Mouse (Mus musculus) hindbrain, embryonic 12.5 days (tissue): Measurements from ENCODE around the gene Slc6a17. TPM values are rescaled to one million over a fixed set of nuclear protein-coding genes. Genes with fewer than 3 reads are reported as not detected.

Experiments
- ATAC-seq: fragments of 200-750 bp; cut with Nextera tagmentation; 2 replicates; pipeline ENCODE4 v1.8.0; 2017; ENCODE audit warnings: moderate TSS enrichment; ENCODE audit not compliant: low FRiP score
- H3K27ac ChIP-seq: fragments of 300-500 bp; sonication (generic); 2 replicates; pipeline ENCODE4 v1.5.1; 2016; ENCODE audit warnings: mild to moderate bottlenecking
- H3K27me3 ChIP-seq: fragments of 300-500 bp; sonication (generic); 2 replicates; pipeline ENCODE4 v1.6.1; 2016; ENCODE audit warnings: mild to moderate bottlenecking
- H3K36me3 ChIP-seq: fragments of 300-500 bp; sonication (generic); 2 replicates; pipeline ENCODE4 v1.6.1; 2016; ENCODE audit warnings: mild to moderate bottlenecking
- H3K4me1 ChIP-seq: fragments of 300-500 bp; sonication (generic); 2 replicates; pipeline ENCODE4 v1.6.1; 2016
- H3K4me2 ChIP-seq: fragments of 300-500 bp; sonication (generic); replicated peaks from 2 replicates; pipeline ENCODE4 v1.6.1; 2016; ENCODE audit warnings: mild to moderate bottlenecking
- H3K4me3 ChIP-seq: fragments of 300-500 bp; sonication (generic); 2 replicates; pipeline ENCODE4 v1.5.1; 2016; ENCODE audit warnings: mild to moderate bottlenecking
- H3K9ac ChIP-seq: fragments of 300-500 bp; sonication (generic); 2 replicates; pipeline ENCODE4 v1.6.1; 2016; ENCODE audit warnings: mild to moderate bottlenecking, moderate library complexity
- H3K9me3 ChIP-seq: fragments of 300-500 bp; sonication (generic); replicated peaks from 2 replicates; pipeline ENCODE4 v1.6.1; 2016; ENCODE audit warnings: mild to moderate bottlenecking
- WGBS: fragments of 180-500 bp; shearing (Covaris S2); methylation state at CpG from one replicate; pipeline ENCODE4 v1.1.7; 2016; 5-methylcytosine and 5-hydroxymethylcytosine counted together
- polyA plus RNA-seq: library from polyadenylated mRNA; unstranded; fragments of >200 nt; fragmentation: Nextera tagmentation; extraction: Ambion mirVana; gene quantifications from 2 replicates; pipeline ENCODE4 v1.2.1, GENCODE M21; 2016

Slc6a17 gene
- polyA plus RNA-seq = 5.6 and 5.7 TPM in 2 replicates

- peak; percentile 82 for ATAC-seq
- no peak within 1 kb of the TSS for H3K27ac ChIP-seq
- under 1% methylated on average over 63 of the region's 68 CpGs for WGBS
- H3K4me1 ChIP-seq = peaks cover 14% of the 10 kb centered on the region
- H3K36me3 ChIP-seq = no peaks in the 10 kb centered on the region
- peak within 1 kb of the TSS; percentile 98 for H3K4me2 ChIP-seq
- H3K9ac ChIP-seq = peak within 1 kb of the TSS; percentile 64
- H3K27me3 ChIP-seq = peaks cover 64% of the 10 kb centered on the region
- H3K4me3 ChIP-seq = peak within 1 kb of the TSS; percentile 63
- no peaks in the 10 kb centered on the region for H3K9me3 ChIP-seq
These were observed at the start of gene Slc6a17 for GRCm38 (mm10) chr3:107517631-107518108. Gene Slc6a17 (minus strand): TSS chr3:107518018.

GRCm38 (mm10) chr3:107565331-107565730 lies 47.5 kb upstream of the Slc6a17 start:
- Histone ChIP-seq H3K4me3 (no peak overlapping the region), H3K36me3 (no peaks in the 10 kb centered on the region), H3K9ac (no peak overlapping the region), H3K27ac (no peak overlapping the region), H3K4me1 (peaks cover 11% of the 10 kb centered on the region), H3K27me3 (peaks cover 13% of the 10 kb centered on the region; the same call in 1 of the 2 replicates), H3K9me3 (no peaks in the 10 kb centered on the region), H3K4me2 (no peak overlapping the region)
- no peak for ATAC-seq
- WGBS = 39% methylated on average over 3 of the region's 3 CpGs

- no peak overlapping the region for H3K9ac ChIP-seq
- H3K4me2 ChIP-seq = no peak overlapping the region
- no peak for ATAC-seq
- no peaks in the 10 kb centered on the region for H3K9me3 ChIP-seq
- no peak overlapping the region for H3K4me3 ChIP-seq
- no peak overlapping the region for H3K27ac ChIP-seq
- H3K27me3 ChIP-seq = peaks cover 9% of the 10 kb centered on the region; the same call in 1 of the 2 replicates
- no peaks in the 10 kb centered on the region for H3K36me3 ChIP-seq
- peaks cover 11% of the 10 kb centered on the region for H3K4me1 ChIP-seq
- WGBS = 30% methylated on average over 4 of the region's 4 CpGs
These were observed 46.1 kb upstream of the Slc6a17 start for GRCm38 (mm10) chr3:107563880-107564279.

GRCm38 (mm10) chr3:107562591-107562990 lies 44.8 kb upstream of the Slc6a17 start:
- Histone ChIP-seq H3K4me1 (peaks cover 11% of the 10 kb centered on the region), H3K4me2 (no peak overlapping the region), H3K36me3 (no peaks in the 10 kb centered on the region), H3K27ac (no peak overlapping the region), H3K27me3 (0 out of 2 replicates have a peak, but pooled peaks cover 6% of the 10 kb centered on the region), H3K9me3 (no peaks in the 10 kb centered on the region), H3K4me3 (no peak overlapping the region), H3K9ac (no peak overlapping the region)
- 82% methylated on average over 4 of the region's 4 CpGs for WGBS
- no peak for ATAC-seq

DNA sequence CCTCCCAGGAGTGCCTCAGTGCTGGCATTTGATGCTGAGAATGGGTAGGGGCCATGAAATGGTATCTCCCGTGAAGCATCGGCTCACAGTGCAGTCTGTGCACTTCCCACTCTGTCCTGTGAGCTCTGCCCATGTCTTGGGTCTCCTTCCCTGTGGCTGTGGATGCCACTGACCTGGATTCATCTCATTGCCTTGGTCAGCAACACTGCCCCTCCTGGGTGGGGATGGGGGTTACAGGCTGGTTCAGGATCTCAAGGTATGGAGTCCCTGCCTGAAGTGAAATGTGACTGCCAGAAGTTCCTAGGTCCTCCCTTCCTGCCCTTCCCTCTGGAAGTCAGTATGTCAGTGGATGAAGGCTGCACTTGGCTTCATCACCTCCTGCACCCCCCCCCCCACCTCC lies 44.3 kb upstream of the Slc6a17 start:
- H3K36me3 ChIP-seq = no peaks in the 10 kb centered on the region
- no peak overlapping the region for H3K4me2 ChIP-seq
- no peak for ATAC-seq
- H3K9ac ChIP-seq = no peak overlapping the region
- WGBS = 81% methylated on average over 2 of the region's 2 CpGs
- no peak overlapping the region for H3K27ac ChIP-seq
- peaks cover 11% of the 10 kb centered on the region for H3K4me1 ChIP-seq
- 0 out of 2 replicates have a peak, but pooled peaks cover 6% of the 10 kb centered on the region for H3K27me3 ChIP-seq
- H3K4me3 ChIP-seq = no peak overlapping the region
- H3K9me3 ChIP-seq = no peaks in the 10 kb centered on the region

- WGBS = 25% methylated on average over 3 of the region's 3 CpGs
- ATAC-seq = peak; percentile 51
- Histone ChIP-seq H3K27me3 (no peaks in the 10 kb centered on the region), H3K36me3 (no peaks in the 10 kb centered on the region), H3K4me3 (no peak overlapping the region), H3K4me1 (peaks cover 7% of the 10 kb centered on the region), H3K9ac (no peak overlapping the region), H3K4me2 (no peak overlapping the region), H3K27ac (no peak overlapping the region), H3K9me3 (no peaks in the 10 kb centered on the region)
These were observed 41.4 kb upstream of the Slc6a17 start for GRCm38 (mm10) chr3:107559183-107559582.

DNA sequence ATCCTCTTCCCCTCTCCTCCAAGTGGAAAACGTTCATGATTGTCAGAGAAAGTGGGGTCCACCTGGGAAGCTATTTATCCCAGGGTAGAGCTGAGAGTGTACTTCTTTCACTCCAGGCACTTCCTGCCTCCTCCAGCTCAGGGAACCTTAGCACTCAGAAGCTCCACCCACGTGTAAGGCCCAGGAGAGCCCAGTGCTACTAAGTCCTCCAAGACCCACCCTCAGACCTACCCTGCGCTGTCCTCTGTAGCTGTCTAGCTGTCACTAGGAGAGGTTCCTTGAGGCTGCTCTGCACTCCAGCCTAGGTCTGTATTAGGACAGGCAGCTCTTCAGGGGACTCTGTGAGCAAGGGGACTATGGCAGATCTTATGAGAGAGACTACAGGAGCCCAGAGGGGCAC lies 40.9 kb upstream of the Slc6a17 start:
- Histone ChIP-seq H3K9me3 (no peaks in the 10 kb centered on the region), H3K4me1 (peaks cover 4% of the 10 kb centered on the region), H3K4me3 (no peak overlapping the region), H3K36me3 (no peaks in the 10 kb centered on the region), H3K27ac (no peak overlapping the region), H3K9ac (no peak overlapping the region), H3K27me3 (no peaks in the 10 kb centered on the region), H3K4me2 (no peak overlapping the region)
- no peak for ATAC-seq
- WGBS = 28% methylated on average over 3 of the region's 3 CpGs

GRCm38 (mm10) chr3:107554842-107555241 lies 37.0 kb upstream of the Slc6a17 start, which contains the start of gene Ubl4b:
Gene Ubl4b (minus strand): TSS chr3:107555073.
- no peaks in the 10 kb centered on the region for H3K4me1 ChIP-seq
- no peak within 1 kb of the TSS for H3K4me2 ChIP-seq
- H3K36me3 ChIP-seq = no peaks in the 10 kb centered on the region
- ATAC-seq = no peak
- no peak within 1 kb of the TSS for H3K27ac ChIP-seq
- H3K4me3 ChIP-seq = no peak within 1 kb of the TSS
- no peak within 1 kb of the TSS for H3K9ac ChIP-seq
- 89% methylated on average over 2 of the region's 2 CpGs for WGBS
- H3K9me3 ChIP-seq = no peaks in the 10 kb centered on the region
- H3K27me3 ChIP-seq = no peaks in the 10 kb centered on the region; the same call in 1 of the 2 replicates

- ATAC-seq = no peak
- Histone ChIP-seq H3K36me3 (no peaks in the 10 kb centered on the region), H3K4me3 (no peak overlapping the region), H3K27me3 (no peaks in the 10 kb centered on the region; the same call in 1 of the 2 replicates), H3K4me1 (no peaks in the 10 kb centered on the region), H3K9ac (no peak overlapping the region), H3K27ac (no peak overlapping the region), H3K9me3 (no peaks in the 10 kb centered on the region), H3K4me2 (no peak overlapping the region)
- 75% methylated on average over 17 of the region's 17 CpGs for WGBS
These were observed 32.7 kb upstream of the Slc6a17 start for GRCm38 (mm10) chr3:107550409-107551049.

- Histone ChIP-seq H3K4me3 (no peak overlapping the region), H3K9ac (no peak overlapping the region), H3K36me3 (no peaks in the 10 kb centered on the region), H3K4me2 (no peak overlapping the region), H3K27ac (no peak overlapping the region), H3K9me3 (no peaks in the 10 kb centered on the region), H3K27me3 (no peaks in the 10 kb centered on the region; the same call in 1 of the 2 replicates), H3K4me1 (no peaks in the 10 kb centered on the region)
- 0 out of 2 replicates have a peak, but pooled peaks have one; percentile 18 for ATAC-seq
- WGBS = 75% methylated on average over 2 of the region's 2 CpGs
These were observed 29.1 kb upstream of the Slc6a17 start for GRCm38 (mm10) chr3:107546956-107547355.

DNA sequence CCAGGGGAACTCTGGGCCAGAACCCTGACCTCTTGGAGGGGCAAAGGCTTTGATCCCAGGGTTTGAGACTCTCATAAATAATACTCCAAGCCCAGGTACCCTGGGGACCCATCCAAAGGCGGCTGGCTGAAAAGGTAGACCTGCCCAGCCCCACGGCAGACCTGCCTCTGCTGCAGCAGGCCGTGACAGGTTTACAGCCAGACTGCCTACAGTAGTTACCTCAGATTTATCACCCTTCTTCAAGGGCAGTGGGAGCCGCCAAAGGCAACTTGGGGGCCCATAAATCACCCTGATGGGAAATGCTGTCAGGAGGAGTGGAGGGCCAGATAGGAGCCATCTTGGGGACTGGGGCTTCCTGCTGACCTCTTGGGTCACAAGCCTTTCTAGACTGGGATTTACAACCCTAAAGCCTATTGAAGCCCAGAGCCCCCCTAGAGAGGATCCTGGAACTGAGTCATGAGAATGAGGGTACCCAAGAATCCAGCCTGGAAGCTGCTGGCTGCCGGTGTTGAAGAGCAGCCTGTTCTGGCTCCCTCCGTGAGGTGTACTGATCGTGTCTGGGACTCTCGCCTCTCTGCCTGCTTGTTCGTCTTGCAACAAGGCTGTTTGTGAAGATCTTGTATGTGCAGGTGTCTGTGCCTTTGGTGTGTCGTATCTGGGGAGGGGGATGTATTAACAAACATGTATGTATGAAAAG lies 28.0 kb upstream of the Slc6a17 start:
- Histone ChIP-seq H3K9ac (no peak overlapping the region), H3K27me3 (no peaks in the 10 kb centered on the region), H3K4me2 (no peak overlapping the region), H3K27ac (no peak overlapping the region), H3K4me1 (no peaks in the 10 kb centered on the region), H3K9me3 (no peaks in the 10 kb centered on the region), H3K4me3 (no peak overlapping the region), H3K36me3 (no peaks in the 10 kb centered on the region)
- WGBS = 56% methylated on average over 10 of the region's 10 CpGs
- no peak for ATAC-seq

DNA sequence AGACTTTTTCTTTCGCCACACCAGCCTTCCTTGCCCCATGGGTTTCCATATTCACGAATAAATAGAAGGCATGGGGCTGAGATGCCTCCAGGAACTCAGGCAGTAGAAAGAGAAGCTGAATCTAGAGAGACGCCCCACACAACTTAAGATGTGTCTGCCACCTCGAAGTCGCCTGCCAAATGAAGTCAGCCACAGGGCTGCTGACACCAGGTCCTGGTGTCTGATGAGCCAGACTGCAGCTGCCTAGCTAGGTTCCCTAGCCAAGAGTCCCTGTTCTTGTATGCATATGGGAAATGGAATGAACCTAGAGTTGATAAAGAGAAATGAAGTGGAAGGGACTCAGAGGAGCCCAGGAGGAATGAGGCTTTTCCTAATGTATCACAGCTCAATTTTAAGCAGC lies 27.5 kb upstream of the Slc6a17 start:
- H3K4me3 ChIP-seq = no peak overlapping the region
- 68% methylated on average over 5 of the region's 5 CpGs for WGBS
- no peaks in the 10 kb centered on the region for H3K36me3 ChIP-seq
- H3K27ac ChIP-seq = no peak overlapping the region
- H3K4me1 ChIP-seq = no peaks in the 10 kb centered on the region
- no peaks in the 10 kb centered on the region for H3K9me3 ChIP-seq
- H3K4me2 ChIP-seq = no peak overlapping the region
- H3K9ac ChIP-seq = no peak overlapping the region
- H3K27me3 ChIP-seq = peaks cover 3% of the 10 kb centered on the region; the same call in 1 of the 2 replicates
- no peak for ATAC-seq
